Mouse (Mus musculus): ENCODE results near the gene Upk3bl.

The Upk3bl gene

DNA sequence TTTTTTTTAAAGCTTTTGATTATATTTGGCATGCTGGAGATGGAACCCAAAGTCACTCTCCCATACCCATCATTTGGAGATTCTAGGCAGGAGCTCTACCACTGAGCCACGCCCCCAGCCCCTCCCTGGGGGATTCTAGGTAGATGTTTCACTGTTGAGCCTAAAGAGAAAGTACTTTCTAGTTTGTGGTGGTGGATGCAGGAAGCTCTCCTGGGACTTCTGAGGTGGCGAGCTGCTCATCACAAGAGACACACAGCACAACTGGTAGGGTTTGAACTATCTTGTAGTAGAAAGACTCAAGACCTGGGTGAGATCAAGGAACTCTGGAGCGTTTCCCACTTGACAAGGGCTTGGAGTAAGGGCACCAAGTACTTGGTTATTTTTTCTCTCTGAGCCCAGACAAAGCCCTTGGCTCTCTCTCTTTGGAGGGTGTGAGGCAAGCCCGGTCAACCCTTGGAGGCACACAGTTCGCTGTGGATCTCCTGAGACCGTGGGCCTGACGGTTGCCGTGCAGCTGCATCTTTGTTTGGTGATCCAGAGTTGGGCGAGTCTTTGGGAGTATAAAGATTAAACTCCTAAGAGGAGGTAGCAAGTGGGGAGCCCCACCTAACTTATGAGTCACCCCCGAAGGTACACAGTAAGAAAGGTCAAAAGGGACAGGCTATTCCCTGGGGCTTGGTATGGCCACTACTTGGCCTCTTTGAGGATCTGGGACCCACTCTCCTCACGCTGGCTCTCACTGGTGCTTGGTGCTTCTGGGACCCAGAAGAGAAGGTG is at the start of gene Upk3bl:
Gene Upk3bl (plus strand): TSS at position 192 of the 777 bp plus-strand sequence.
- no peak for DNase-seq (ENCODE audit: low spot score in 2 of 2)

DNA sequence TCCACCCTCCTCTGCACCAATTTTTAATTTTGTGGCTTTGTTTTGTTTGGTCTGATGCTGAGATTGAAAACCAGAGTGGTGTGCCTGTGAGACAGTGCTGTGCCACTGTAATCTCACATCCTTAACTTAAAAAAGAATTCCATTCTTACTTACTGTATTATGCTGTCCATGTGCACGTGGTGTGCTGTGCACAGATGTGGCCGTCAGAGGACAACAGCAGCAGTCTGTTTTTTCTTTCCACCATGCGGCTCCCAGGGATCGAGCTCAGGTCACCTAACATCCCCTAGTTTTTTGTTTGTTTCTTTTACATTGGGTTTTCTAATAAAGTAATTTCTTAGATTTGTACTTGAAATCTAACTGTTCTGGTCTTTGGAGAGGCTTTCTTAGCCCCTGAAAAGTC is 49.8 kb upstream of the Upk3bl start:
- DNase-seq (ENCODE audit: low spot score in 2 of 2): no peak

DNA sequence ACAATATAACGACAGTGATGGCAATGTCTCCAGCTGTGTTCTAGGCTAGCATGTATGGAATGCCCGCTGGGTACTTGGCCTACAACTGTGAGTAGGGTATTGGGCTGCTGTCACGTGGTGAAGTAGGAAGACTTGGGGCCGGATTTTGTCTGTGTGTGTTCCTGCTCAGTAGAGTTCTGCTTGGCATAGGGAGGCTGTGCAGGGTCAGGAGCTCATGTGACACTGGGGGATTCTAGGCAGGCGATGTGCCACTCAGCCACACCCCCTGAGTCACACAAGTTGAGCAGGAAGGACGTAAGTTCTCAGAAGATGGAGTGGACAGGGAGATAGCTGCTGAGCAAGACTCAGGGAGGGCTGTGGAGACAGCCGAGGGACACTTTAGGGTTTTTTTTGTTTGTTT is 46.5 kb upstream of the Upk3bl start:
- DNase-seq (ENCODE audit: low spot score in 2 of 2): no peak

DNA sequence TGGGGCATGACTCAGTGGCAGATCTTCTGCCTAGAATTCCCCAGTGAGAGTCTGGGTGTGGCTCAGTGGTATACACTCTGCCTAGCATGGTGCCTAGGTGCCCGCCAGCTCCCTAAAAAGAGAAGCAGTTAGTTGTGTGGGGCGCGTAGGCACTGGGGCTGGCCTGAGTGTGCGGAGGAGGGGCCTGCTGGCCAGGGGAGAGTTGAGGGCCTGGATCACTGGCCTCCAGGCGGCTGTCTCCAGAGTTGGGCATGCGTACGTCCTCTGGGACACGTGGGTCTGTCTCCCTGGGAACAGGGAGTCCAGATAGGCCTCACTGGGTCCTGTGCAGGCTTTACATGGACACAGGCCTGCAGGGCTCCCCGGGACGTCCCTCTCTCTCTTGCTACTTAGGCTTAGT is 39.4 kb upstream of the Upk3bl start:
- DNase-seq (ENCODE audit: low spot score in 2 of 2): no peak

DNA sequence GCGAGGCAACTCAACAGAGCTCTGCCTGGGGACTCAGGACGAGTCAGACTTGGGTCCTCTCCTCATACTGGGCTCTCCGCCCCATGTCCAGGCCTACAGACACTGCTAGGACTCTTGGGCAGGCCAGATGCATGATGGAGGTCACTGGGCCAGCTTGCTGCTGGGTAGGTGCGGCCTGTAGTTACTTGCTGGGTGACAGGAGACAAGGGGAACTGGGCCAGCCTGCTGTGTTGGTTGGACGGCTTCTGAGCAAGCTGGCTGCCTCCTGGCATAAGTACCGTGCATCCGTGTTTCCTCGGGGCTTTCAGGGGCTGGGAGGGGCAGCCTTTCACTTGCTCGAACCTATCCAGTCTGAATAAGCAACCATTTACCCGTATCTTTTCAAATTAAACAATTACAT is 38.7 kb upstream of the Upk3bl start:
- DNase-seq (ENCODE audit: low spot score in 2 of 2): no peak

DNA sequence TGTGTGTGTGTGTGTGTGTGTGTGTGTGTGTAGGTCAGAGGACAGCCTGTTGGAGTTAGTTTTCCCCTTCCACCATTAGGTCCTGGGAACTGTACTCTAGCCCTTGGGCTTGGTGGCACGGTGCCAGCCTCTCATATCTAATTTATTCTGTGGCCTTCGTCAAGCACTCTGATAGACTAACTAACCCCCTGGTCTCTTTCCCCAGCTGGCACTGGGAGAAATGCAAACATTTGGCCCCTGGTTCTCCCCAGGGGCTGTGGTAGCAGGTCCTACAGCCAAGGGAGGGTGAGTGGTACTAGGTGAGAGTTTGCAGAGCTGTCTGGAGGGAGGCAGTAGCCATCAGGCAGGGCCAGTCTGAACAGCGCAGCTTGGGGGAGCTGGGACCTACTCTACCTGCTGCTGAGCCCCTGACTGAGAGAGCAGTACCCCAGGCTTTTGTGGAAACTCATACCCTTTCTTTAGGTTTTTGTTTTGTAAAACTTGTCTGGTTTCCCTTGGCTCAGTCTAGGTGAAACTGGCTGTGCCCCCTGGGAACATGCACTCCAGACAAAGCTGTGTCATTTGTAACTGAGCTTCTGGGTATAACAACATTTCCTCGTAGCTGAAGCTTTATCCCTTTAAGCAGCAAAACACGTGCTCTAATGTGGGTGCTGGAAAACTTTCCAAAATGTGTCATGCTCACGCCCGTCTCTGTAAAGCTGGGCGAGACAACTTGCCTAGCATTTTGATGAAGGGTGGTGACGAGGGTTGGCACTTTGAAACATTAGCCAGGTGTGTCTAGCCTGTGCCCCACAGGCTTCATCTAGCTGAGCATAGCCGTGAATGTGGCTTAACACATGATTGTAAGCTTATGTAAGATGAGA is 38.0 kb upstream of the Upk3bl start:
- DNase-seq (ENCODE audit: low spot score in 2 of 2): no peak

DNA sequence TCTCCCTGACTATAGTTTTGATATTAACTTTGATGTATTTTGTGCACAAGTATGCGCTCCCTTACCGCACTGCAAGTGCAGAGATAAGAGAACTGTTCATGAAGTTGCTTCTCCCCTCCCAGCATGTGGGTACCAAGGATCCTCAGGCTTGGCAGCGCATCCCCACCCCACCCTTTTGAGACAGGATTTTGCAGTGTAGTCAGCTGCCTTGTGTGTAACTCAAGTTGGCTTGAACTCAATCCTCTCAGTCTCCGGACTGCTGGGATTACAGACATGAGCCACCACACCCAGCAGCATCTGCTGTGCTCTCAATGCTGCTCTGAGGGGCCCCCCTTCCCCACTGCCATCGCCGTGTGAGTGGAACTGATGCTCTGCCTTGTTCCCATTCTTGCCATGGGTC is 37.0 kb upstream of the Upk3bl start:
- DNase-seq (ENCODE audit: low spot score in 2 of 2): no peak

DNA sequence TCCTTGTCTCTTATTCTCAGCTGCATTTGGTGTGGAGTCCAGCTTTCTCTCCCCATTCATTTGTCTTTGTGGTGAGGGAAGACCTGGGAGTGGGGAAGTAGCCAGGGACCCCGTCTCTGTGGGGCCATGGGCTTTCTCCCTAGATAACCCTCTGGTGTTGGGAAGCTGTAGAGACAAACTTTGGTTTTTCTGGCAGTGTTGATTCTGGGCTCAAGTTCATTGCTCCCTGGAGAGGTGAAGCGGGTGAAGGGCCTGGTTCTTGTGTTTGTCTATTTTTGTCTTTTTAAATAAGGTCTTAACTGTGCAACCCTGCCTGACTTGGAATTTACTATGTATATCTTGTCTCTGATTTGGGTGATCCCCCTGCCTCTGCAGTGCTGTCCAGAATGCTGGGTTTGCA is 35.6 kb upstream of the Upk3bl start:
- no peak for DNase-seq (ENCODE audit: low spot score in 2 of 2)

DNA sequence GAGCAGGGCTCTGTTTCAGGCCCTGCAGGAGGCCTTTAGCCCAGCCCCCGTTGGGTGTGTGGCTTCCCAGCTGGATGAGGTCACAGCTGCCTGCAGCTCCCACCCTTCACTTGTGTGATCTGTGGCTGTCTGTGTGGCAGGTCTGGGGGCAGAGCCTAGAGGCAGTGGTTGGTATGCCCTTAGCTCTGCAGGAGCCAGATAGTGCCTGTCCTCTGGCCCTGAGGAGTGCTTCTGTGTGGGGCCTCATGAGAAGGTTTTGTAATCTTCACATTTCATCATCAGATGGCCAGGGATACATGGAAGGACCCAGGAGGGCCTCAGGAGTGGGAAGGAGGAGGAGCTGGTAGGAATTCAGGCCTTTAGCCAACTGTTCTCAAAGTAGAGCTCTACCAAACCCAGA is 34.4 kb upstream of the Upk3bl start:
- no peak for DNase-seq (ENCODE audit: low spot score in 2 of 2)

DNA sequence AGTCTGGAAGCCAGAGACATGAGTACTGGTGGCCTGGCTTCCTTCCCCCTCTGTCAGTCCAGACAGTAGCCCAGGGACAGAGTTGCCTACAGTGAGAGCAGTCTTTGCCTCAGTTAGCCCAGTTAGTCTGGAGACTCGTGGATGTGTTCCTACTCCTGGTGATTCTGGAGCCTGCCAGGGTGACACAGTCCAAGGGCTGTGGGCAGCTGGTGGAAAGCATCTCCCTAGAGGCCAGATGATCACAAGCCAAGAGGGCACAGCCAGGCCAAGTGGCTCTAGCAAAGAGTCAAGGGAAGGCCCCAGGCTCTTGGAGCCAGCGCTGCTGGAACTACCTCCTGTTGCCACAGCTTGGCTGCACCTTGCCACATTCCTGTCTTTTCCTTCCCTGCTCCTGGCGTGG is 28.6 kb upstream of the Upk3bl start:
- DNase-seq (ENCODE audit: low spot score in 2 of 2): no peak

DNA sequence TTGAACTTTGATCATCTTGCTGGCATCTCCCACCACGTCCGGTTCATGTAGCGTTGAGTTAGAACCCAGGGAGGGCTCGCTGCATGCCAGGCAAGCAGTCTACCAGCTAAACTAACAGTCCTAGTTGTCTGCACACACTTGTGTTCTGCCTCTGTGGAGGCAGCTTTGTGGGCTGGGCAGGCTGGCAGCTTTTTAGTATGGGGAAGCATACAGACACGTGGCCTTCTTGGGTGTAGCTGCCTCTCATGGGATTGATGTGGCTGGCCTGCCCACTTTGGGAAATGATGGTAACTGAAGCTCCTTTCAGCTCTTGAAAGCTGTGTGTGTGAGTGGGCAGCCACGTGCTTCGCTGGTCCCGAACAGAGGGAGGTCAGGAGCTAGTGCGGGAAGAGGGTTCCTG is 27.4 kb upstream of the Upk3bl start:
- no peak for DNase-seq (ENCODE audit: low spot score in 2 of 2)

DNA sequence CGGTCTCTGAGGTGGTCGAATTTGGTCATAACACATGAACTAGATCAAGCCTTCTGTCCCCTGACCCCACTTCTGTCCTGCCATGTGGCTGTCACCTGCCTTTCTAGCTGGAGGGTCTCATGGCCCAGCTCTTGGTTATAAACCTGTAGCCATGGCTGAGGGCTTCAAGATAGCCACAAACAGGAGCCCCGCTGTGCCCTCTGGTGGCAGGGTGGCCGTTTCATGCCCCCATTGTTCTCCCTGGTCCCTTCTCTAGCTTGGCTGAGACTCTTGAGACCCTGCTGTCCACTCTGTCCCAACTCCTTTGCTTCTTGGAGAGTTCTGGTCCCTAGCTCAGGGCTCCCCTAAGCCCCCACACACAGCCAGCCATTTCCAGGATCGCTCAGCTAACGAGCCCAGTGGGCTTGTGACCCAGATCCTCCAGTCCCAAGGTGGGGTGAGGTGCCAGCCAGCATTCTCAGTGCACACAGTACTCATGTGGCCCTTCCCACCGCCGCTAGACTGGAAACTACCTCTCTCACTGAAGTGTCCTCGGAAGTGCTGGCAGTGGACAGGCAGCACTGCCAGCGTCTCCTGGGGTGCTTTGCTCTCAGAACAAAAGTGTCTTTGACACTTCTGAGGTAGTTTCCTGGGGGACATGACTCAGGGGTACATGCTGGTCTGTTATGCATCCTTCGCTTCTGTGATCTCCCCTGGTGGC is 26.5 kb upstream of the Upk3bl start:
- no peak for DNase-seq (ENCODE audit: low spot score in 2 of 2)

DNA sequence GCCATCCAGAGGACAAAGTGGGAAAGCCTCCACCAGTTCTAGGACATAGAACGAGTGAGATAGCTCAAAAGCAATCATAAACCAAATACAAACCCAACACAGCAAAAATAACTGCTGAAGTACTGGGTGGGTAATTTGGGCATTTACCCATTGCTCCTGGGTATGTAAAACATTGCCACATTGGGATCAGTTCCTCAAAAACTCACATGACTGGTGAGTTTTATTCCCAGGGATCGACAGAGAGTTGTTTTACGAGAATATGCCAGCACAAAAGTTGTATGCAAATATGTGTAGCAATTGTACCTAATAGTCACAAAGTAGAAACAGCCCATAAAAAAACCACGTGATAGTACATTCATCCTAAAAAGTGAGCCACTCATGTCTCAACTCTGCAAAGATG is 19.4 kb upstream of the Upk3bl start:
- DNase-seq (ENCODE audit: low spot score in 2 of 2): no peak

DNA sequence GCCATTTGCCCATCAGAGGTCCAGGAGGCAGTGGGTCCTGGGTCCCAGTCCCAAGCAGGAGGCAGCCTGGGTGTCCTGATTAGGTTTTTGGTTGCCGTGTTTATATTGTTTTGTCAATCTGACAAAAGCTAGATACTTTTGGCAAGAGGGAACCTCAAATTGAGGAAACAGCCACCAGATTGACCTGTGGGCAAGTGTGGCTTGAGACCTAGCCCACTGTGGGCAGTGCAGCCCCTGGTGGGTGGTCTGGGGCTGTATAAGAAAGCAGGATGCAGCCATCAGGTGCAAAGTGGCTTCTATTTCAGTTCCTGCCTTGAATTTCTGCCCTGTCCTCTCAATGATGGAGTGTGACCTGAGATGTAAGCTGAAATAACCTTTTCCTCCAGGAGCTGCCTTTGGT is 19.0 kb upstream of the Upk3bl start:
- DNase-seq (ENCODE audit: low spot score in 2 of 2): no peak

DNA sequence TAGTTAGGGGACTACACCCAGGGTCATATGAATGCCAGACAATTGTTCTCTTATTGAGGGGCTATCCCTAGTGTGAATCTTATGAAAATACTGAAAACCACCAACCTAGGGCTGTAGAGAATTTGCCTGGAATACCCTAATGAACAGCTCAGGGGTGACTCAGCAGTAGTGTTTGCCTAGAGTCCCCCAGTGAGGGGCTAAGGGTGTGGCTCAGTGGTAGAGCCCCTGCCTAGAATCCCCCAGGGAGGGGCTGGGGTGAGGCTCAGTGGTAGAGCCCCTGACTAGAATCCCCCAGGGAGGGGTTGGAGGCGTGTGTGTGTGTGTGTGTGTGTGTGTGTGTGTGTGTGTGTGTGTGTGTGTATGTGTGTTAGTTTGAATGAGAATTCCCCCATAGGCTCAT is 17.6 kb upstream of the Upk3bl start:
- no peak for DNase-seq (ENCODE audit: low spot score in 2 of 2)

DNA sequence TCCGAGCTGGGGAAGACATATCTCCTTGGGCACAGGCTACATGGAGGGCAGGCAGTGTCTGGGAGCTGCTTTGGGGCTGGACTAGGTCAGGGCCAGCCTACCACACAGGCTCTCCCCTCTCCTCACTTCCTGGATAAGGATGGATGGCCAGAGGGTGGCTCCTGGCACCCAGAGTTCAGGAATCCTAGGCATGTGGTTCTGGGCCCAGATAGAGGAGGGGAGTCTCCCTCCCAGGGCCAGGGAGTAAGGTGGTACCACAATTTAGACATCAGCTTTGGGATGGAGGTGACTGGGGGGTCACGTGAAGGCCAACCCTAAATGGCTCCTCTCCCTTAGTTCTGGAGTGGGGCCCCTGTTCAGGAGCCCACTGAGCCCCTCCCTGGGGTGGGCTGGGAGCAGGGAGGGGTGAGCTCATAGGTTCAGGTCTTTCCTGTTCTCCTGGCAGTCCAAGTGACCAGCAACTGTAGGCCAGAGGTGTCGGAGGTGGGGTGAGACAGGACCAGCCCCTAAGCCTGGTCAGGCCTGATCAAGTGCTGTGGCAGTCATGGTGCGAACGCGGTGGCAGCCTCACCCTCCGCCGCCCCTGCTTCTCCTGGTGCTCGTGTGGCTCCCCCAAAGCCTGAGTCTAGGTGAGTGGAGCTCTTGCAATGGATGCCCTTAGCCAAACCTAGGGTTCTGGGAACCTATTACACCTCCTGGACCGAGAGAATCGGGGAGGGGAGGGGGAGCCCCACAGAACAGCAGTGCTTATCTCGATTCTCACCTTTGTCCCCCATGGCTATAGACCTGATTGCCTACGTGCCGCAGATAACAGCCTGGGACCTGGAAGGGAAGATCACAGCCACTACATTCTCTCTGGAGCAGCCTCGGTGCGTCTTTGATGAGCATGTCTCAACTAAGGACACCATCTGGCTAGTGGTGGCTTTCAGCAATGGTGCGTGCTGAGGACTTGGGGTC is 15.8 kb upstream of the Upk3bl start, which contains the start of gene Upk3b:
Gene Upk3b (plus strand): TSS at position 239 of the 957 bp plus-strand sequence.
- DNase-seq (ENCODE audit: low spot score in 2 of 2): no peak

DNA sequence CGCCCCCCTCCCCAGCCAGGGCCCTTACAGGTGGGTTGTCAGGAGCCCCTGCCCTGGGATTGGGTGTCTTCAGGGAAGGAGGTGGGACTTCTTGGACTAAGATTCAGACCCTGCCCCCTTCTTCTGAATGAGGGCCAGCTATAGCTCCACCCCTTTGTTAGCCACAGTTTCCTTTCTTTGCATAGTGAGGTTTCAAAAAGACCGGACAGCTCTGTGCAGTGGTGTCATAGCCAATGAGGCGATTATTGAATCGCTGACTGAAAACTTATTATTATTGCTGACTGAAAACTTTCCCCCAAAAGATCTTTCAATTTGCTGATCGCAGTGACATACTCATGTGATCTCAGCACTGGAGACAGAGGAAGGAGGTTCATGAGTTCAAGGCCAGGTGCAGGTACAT is 14.1 kb upstream of the Upk3bl start:
- DNase-seq (ENCODE audit: low spot score in 2 of 2): no peak

DNA sequence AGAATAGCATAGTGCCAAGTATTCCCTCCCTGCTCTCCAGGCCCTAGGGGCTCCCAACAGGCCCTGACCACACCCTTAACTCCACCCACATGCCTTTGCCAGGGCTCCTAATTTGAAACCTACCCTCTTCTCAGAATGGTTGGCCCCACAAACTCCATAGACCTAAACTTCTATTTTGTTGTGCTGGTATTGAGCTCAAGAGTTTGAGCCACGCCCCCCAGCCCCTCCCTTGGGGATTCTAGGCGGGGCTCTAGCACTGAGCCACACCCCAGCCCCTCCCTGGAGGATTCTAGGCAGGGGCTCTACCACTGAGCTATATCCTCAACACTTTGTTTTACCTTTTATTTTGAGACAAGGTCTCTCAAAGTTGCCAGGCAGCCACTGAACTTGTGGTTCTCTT is 13.0 kb upstream of the Upk3bl start:
- DNase-seq (ENCODE audit: low spot score in 2 of 2): peak in 1 of 2 experiments; percentile 25

DNA sequence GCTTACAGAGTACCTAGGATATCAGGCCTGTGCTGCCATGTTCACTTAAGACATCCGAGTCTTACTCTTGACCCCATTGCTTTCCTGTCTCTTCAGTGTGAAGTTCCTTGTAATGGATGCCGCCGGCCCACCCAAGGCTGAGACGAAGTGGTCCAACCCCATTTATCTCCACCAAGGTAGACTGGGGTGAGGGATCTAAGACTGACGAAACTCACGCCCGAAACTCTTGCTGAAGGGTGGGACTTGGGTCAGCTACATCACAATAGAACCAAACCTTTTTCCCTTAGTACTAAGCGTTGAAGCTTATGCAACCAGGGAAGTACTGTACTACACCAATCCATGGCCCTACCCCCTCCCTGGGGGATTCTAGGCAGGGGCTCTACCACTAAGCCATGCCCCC is 12.6 kb upstream of the Upk3bl start:
- DNase-seq (ENCODE audit: low spot score in 2 of 2): no peak

DNA sequence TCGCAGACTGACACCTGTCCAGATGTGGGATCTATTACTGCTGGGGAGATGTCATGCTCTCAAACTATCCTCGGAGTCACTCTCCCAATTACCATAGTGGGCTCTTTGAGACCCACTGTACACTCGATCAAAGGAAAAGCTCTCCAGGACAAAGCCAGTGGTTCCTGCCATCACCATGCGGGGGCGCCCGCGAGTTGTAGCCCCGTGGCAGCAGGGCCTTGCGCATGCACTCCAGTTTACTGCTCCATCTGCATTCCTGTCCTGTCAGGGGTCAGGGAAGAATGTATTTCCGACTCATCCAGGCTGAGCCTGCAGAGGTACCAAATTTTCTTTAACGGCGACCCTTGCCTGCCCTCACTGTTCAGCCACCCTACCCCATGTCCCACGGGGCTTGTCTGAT is 9.4 kb upstream of the Upk3bl start:
- peak in 1 of 2 experiments; percentile 27 for DNase-seq (ENCODE audit: low spot score in 2 of 2)

DNA sequence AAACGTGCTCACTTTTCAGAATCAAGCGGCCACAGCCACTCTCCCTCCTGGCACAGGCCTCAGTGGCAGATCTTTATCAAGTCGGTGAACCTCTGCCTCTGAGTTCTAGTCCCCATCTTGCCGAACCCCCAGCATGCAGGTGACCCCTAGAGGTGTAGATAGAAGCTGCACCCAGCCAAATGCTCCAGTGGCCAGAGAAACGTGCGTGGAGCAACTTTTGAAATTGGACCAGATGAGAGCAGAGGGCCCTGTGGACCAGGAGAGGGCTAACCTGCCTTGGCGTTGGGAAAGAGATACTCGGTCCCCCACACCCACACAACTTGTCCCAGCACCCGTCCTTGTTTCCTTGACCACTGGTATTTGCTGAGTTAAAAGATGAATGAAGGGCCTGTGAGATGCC is 8.9 kb upstream of the Upk3bl start:
- no peak for DNase-seq (ENCODE audit: low spot score in 2 of 2)
